Mouse (Mus musculus) central nervous system, embryonic 14 days (tissue): Measurements from ENCODE around the gene Tent5c. TPM values are rescaled to one million over a fixed set of nuclear protein-coding genes. Genes with fewer than 3 reads are reported as not detected.

Experiments
- polyA plus RNA-seq: library from polyadenylated mRNA; depleted of rRNA; stranded (reverse); fragments of >200 nt; gene quantifications from 2 replicates; pipeline ENCODE4 v1.2.3, GENCODE M21; 2012; rRNA removed

Gene Tent5c
- 1.4 and 2.3 TPM in 2 replicates for polyA plus RNA-seq

GRCm38 (mm10) chr3:100489133-100490009 lies at the start of gene Tent5c:
Tent5c (minus strand) TSS chr3:100489324.

Other genes with a start within 250 kb of the Tent5c start
- gene Man1a2, start 196.2 kb upstream of the Tent5c start, polyA plus RNA-seq, result 13.5 and 15.7 TPM in 2 replicates